Mouse (Mus musculus) cerebellum, postnatal 14 days (tissue): ENCODE measurements at regions not wholly inside any gene's neighbourhood (a gene's known extent, or its start where the extent isn't known, plus 50 kb on each side); places are given as distances from the start of the nearest gene placed in this dataset.

Source experiments
- DNase-seq, 2 experiments: peaks; one replicate each; pipeline ENCODE4 v3.0.0; 2021; ENCODE audit warnings: mixed read lengths in 2 of 2

- no peak for DNase-seq
Measured at GRCm38 (mm10) chr12:44796847-44797246, 277.7 kb downstream of the Stxbp6 start.

GRCm38 (mm10) chr12:44750743-44751142 is 323.8 kb downstream of the Stxbp6 start:
- no peak for DNase-seq

GRCm38 (mm10) chr12:44726767-44727166 is 347.7 kb downstream of the Stxbp6 start:
- peak; percentile 5 to 6 for DNase-seq
